Mouse (Mus musculus) ES-E14 (cell line): ENCODE measurements around the gene Cmtm7. TPM values are rescaled to one million over a fixed set of nuclear protein-coding genes. Genes with fewer than 3 reads are reported as not detected.
"Not testable (repeated sequence)": the region's sequence is repeated elsewhere in the genome, so short reads cannot be mapped to it uniquely, and the experiment has no call there.

Source experiments
- DNase-seq: peaks from one replicate; pipeline ENCODE4 v3.0.0-alpha.2; 2013; ENCODE audit warnings: low read depth, low spot score
- H3K27ac ChIP-seq: 2 replicates; pipeline ENCODE4 v1.5.1; 2012; ENCODE audit warnings: low read depth, mild to moderate bottlenecking, low read length, moderate library complexity, mixed read lengths; ENCODE audit not compliant: poor library complexity, insufficient read depth, severe bottlenecking
- H3K36me3 ChIP-seq: 2 replicates; pipeline ENCODE4 v1.6.1; 2012; ENCODE audit warnings: mild to moderate bottlenecking, low read length, moderate library complexity, mixed read lengths; ENCODE audit not compliant: control insufficient read depth, poor library complexity, insufficient read depth, severe bottlenecking
- H3K4me1 ChIP-seq, 2 experiments: fragments of 150-350 bp in 1 of 2; sonication (generic) in 1 of 2; 2 replicates each; pipeline ENCODE4 v1.6.1; 2012; ENCODE audit warnings: low read length in 2 of 2, mild to moderate bottlenecking in 1 of 2, mixed read lengths in 1 of 2; ENCODE audit not compliant: control insufficient read depth in 2 of 2, insufficient read depth in 2 of 2, poor library complexity in 1 of 2
- H3K4me3 ChIP-seq, 2 experiments: fragments of 150-350 bp in 1 of 2; sonication (generic) in 1 of 2; 2 replicates each; pipeline ENCODE4 v1.5.1; 2012; ENCODE audit warnings: low read length in 2 of 2, low read depth in 1 of 2, mild to moderate bottlenecking in 1 of 2, mixed read lengths in 1 of 2; ENCODE audit not compliant: insufficient read depth in 1 of 2, poor library complexity in 1 of 2, severe bottlenecking in 1 of 2
- H3K9ac ChIP-seq: 2 replicates; pipeline ENCODE4 v1.6.1; 2012; ENCODE audit warnings: low read depth, mild to moderate bottlenecking, low read length, mixed read lengths; ENCODE audit not compliant: poor library complexity, insufficient read depth, severe bottlenecking
- H3K9me3 ChIP-seq: fragments of 150-350 bp; sonication (generic); 2 replicates; pipeline ENCODE4 v1.6.1; 2012; ENCODE audit warnings: low read depth, mild to moderate bottlenecking, low read length; ENCODE audit not compliant: control insufficient read depth, insufficient read depth
- CHD2 ChIP-seq: IDR thresholded peaks from 2 replicates; pipeline ENCODE4 v1.6.1; 2014; ENCODE audit warnings: mild to moderate bottlenecking, low read depth, low read length, inconsistent platforms
- HCFC1 ChIP-seq: IDR thresholded peaks from 2 replicates; pipeline ENCODE4 v1.6.1; 2012; ENCODE audit warnings: low read length, inconsistent platforms, borderline replicate concordance; ENCODE audit not compliant: insufficient read depth
- MAFK ChIP-seq: IDR thresholded peaks from 2 replicates; pipeline ENCODE4 v1.6.1; 2014; ENCODE audit warnings: mild to moderate bottlenecking, low read depth, low read length, inconsistent platforms; ENCODE audit not compliant: insufficient read depth
- ZC3H11A ChIP-seq: IDR thresholded peaks from 2 replicates; pipeline ENCODE4 v1.6.1; 2012; ENCODE audit warnings: low read depth, mild to moderate bottlenecking, inconsistent platforms, low read length, borderline replicate concordance
- ZNF384 ChIP-seq: IDR thresholded peaks from 2 replicates; pipeline ENCODE4 v1.6.1; 2012; ENCODE audit warnings: low read depth, low read length, inconsistent platforms
- in situ Hi-C, 2 experiments: fragments of 600-800 bp; cut with MboI; formaldehyde crosslinking; loops; one replicate each; pipeline ENCODE4 v1.15.1; 2025; ENCODE audit warnings: low sequenced_read_pairs in 2 of 2, inconsistent platforms in 1 of 2; ENCODE audit not compliant: unreplicated experiment in 2 of 2
- total RNA-seq: library from RNA; depleted of rRNA; stranded (reverse); fragments of 300-350 nt; gene quantifications from 2 replicates; pipeline ENCODE4 v1.2.3, GENCODE M21; 2012

Gene Cmtm7
- total RNA-seq, 1 experiment = 75.1 TPM

DNA sequence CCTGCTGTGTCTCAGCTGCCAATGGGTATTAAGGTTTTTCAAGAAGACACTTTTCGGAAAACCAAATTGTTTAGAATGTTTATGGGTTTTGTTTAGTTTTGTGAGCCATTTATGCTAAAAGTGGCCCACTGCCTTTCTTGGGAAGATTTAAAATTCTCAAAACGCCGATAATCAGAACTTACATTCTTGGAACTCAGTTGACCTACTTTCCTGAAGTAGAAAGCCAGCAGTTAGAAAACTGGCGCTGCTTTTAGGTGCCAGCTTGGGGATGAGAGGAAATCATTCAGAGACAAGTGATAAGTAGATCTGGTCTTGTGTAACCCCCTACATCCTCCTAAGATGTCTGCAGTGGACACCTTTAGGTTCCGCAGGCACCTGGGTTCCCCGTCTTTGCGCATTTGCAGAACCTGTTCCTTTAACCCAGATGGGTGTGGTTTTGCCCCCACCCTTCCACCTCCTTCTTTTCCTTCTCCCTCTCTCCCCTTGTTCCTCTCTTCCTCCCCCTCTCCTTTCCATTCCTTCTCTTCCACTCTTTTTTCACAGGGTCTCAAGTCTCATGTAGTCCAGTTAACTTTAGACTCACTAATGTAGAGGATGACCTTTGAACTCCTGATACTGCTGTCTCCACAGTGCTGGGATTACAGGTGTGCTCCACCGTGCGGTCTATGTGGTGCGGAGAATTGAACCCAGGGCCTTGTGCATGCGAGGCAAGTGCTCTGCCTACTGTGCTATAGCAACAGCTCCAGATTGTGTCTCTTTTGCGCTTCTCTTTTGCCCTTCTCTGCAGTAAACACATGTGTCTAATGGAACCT lies 49.6 kb downstream of the Cmtm7 start:
- DNase-seq = no peak
- no peak overlapping the region for H3K27ac ChIP-seq
- H3K36me3 ChIP-seq = no peaks in the 10 kb centered on the region
- no peaks in the 10 kb centered on the region for H3K9me3 ChIP-seq
- H3K4me3 ChIP-seq = peak overlapping the region; percentile 88 to 99
- H3K4me1 ChIP-seq = peaks cover 8 to 18% of the 10 kb centered on the region in 2 experiments
- no peak for TF ChIP-seq ZNF384
- no peak overlapping the region; the same call in 1 of the 2 replicates for H3K9ac ChIP-seq
- in situ Hi-C loops = no loop called here

DNA sequence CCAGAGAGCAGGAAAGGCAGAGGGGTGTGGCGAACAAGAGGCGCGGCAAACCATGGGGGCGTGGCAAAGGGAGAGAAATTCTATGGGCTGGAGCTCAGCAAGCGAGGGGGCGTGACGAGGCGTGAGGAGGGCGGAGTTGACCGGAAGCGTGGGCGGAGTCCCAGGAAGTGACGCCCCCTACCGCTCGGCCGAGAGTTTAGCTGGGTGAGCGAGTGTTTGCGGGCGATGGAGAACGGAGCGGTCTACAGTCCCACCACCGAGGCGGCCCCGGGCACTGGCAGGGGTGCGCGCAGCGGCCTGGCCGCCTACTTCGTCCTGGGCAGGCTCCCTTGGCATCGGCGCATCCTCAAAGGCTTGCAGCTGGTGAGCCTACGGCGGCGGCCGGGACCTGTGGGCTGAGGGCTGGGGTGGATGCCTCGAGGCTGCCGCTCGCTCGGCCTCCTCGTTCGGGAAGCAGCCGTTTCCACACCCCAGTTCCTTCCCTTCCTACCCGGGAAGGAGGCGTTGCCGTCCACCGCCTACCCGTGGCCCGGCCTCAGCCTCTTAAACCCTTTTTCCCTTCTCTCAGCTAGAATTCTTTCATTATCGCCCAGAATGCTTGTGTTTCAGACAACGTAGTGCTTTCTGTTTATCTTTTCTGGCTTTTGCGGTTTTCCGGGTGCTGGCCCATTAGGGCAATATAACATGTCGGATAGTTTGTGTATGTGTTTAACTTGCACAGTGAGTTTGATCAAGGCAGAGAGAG lies 50.5 kb downstream of the Cmtm7 start, which contains the start of gene Cmtm6:
Gene Cmtm6, plus strand, starts transcription at position 106 of the 745 bp plus-strand sequence.
- peak; percentile 96 for DNase-seq
- peaks cover 8 to 18% of the 10 kb centered on the region in 2 experiments for H3K4me1 ChIP-seq
- no peaks in the 10 kb centered on the region for H3K9me3 ChIP-seq
- H3K27ac ChIP-seq = peak within 1 kb of the TSS; percentile 15; the same call in 1 of the 2 replicates
- no peaks in the 10 kb centered on the region for H3K36me3 ChIP-seq
- H3K9ac ChIP-seq = peak within 1 kb of the TSS; percentile 87
- in situ Hi-C loops = no loop called here
- TF ChIP-seq MAFK (no peak), ZC3H11A (no peak), ZNF384 (no peak), HCFC1 (no peak), CHD2 (no peak)
- H3K4me3 ChIP-seq = peak within 1 kb of the TSS; percentile 88 to 99

DNA sequence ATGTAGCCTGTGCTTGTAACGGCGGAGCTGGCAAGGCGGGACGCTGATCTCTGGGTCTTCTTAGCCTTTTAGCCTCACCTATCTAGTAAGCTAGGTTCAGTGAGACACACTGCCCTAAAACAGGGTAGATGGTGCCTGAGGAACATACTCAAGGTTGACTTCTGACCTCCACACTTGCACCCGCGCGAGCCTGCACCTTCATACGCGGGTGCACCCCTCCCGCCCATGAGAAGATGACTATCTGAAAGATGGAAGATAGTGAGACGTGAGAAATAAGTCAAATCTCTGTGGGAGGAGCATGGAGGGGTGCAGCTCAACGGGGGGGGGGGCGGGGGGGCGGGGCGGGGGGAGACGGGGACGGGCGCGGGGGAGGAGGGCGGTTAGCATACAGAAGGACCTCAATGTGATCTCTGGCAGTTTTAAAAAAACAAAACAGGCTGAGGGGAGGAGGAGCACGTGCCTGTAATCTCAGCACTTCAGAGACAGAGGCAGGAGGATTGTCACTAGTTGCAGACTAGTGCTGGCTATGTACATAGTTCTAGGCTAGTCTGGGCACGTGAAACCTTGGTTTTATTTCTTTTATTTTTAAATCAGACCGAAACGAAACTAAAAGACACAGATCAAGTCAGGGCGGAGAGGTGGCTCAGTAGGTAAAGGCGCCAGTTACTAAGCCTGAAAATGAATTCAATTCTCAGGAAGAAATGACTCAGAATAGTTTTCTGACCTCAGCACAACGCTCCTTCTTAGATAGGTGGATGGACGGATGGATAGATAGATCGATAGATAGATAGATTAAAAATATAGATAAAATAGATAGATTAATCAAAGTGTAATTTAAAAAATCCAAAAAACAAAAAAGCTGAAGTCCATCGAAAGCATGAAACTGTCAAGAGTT lies 51.5 kb downstream of the Cmtm7 start:
- Histone ChIP-seq H3K4me3 (peak overlapping the region in 1 of 2 experiments; percentile 17; a peak in 2 of 4 replicates), H3K9ac (peak overlapping the region; percentile 10; the same call in 1 of the 2 replicates), H3K4me1 (peaks cover 8 to 18% of the 10 kb centered on the region in 2 experiments), H3K36me3 (no peaks in the 10 kb centered on the region), H3K27ac (no peak overlapping the region), H3K9me3 (no peaks in the 10 kb centered on the region)
- no peak for DNase-seq
- in situ Hi-C loops = no loop called here
- TF ChIP-seq HCFC1 (no peak), ZNF384 (no peak), MAFK (no peak), CHD2 (no peak), ZC3H11A (no peak)

DNA sequence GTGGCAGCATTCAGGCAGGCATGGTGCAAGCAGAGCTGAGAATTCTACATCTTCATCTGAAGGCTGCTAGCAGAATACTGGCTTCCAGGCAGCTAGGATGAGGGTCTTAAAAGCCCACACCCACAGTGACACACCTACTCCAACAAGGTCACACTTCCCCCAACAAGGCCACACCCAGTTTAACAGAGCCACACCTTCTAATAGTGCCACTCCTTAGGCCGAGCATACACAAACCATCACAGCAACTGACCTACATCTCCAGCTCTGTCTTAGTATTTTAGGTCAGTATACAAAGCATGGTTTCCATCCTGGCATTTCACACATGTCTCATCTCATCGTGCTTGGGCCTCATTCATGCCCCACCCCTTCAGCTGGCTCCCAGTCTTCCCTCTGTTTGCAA lies 53.2 kb downstream of the Cmtm7 start:
- H3K27ac ChIP-seq, H3K9me3 ChIP-seq, H3K4me3 ChIP-seq, H3K36me3 ChIP-seq, in situ Hi-C loops, DNase-seq, H3K9ac ChIP-seq: not testable (repeated sequence)
- H3K4me1 ChIP-seq = peaks cover 4 to 18% of the 10 kb centered on the region in 2 experiments
